Mouse (Mus musculus): ENCODE data around the gene Ccdc173.
A peak's percentile ranks its signal among the peaks of the same experiment; 100 is the strongest.
"Not testable (repeated sequence)": the region's sequence is repeated elsewhere in the genome, so short reads cannot be mapped to it uniquely, and the experiment has no call there.

The Ccdc173 gene

GRCm38 (mm10) chr2:69789429-69790069, at the start of gene Ccdc173, which contains the start of gene Phospho2:
Gene Ccdc173, minus strand, starts transcription at chr2:69789575.
Gene Phospho2, plus strand, starts transcription at chr2:69789623.
- peak; percentile 91 to 95 for DNase-seq (ENCODE audit: low read depth in 1 of 2, low spot score in 2 of 2)

- no peak for DNase-seq (ENCODE audit: low read depth in 1 of 2, low spot score in 2 of 2)
Measured at GRCm38 (mm10) chr2:69838707-69839106, 49.3 kb upstream of the Ccdc173 start.

GRCm38 (mm10) chr2:69837996-69838395, 48.6 kb upstream of the Ccdc173 start:
- DNase-seq (ENCODE audit: low read depth in 1 of 2, low spot score in 2 of 2), result no peak

GRCm38 (mm10) chr2:69837244-69837967, 48.0 kb upstream of the Ccdc173 start:
- no peak for DNase-seq (ENCODE audit: low read depth in 1 of 2, low spot score in 2 of 2)

GRCm38 (mm10) chr2:69830116-69830515, 40.7 kb upstream of the Ccdc173 start:
- DNase-seq (ENCODE audit: low read depth in 1 of 2, low spot score in 2 of 2), result no peak

- DNase-seq (ENCODE audit: low read depth in 1 of 2, low spot score in 2 of 2), result no peak
Measured at GRCm38 (mm10) chr2:69829680-69830079, 40.3 kb upstream of the Ccdc173 start.

- DNase-seq (ENCODE audit: low read depth in 1 of 2, low spot score in 2 of 2), result no peak
Measured at GRCm38 (mm10) chr2:69828031-69828430, 38.7 kb upstream of the Ccdc173 start.

GRCm38 (mm10) chr2:69826380-69826779, 37.0 kb upstream of the Ccdc173 start:
- no peak for DNase-seq (ENCODE audit: low read depth in 1 of 2, low spot score in 2 of 2)

- DNase-seq (ENCODE audit: low read depth in 1 of 2, low spot score in 2 of 2), result no peak
Measured at GRCm38 (mm10) chr2:69825898-69826297, 36.5 kb upstream of the Ccdc173 start.

GRCm38 (mm10) chr2:69823129-69823677, 33.8 kb upstream of the Ccdc173 start:
- no peak for DNase-seq (ENCODE audit: low read depth in 1 of 2, low spot score in 2 of 2)

GRCm38 (mm10) chr2:69822361-69823128, 33.2 kb upstream of the Ccdc173 start:
- DNase-seq (ENCODE audit: low read depth in 1 of 2, low spot score in 2 of 2), result no peak

- no peak for DNase-seq (ENCODE audit: low read depth in 1 of 2, low spot score in 2 of 2)
Measured at GRCm38 (mm10) chr2:69821711-69822110, 32.3 kb upstream of the Ccdc173 start, which contains the start of gene Klhl23. Gene Klhl23, plus strand, starts transcription at chr2:69821944.

- DNase-seq (ENCODE audit: low read depth in 1 of 2, low spot score in 2 of 2), result no peak
Measured at GRCm38 (mm10) chr2:69820201-69820600, 30.8 kb upstream of the Ccdc173 start.

- DNase-seq (ENCODE audit: low read depth in 1 of 2, low spot score in 2 of 2), result no peak
Measured at GRCm38 (mm10) chr2:69818350-69819085, 29.1 kb upstream of the Ccdc173 start.

GRCm38 (mm10) chr2:69816575-69816974, 27.2 kb upstream of the Ccdc173 start:
- no peak for DNase-seq (ENCODE audit: low read depth in 1 of 2, low spot score in 2 of 2)

- not testable (repeated sequence) for DNase-seq (ENCODE audit: low read depth in 1 of 2, low spot score in 2 of 2)
Measured at GRCm38 (mm10) chr2:69811349-69811748, 22.0 kb upstream of the Ccdc173 start.

- DNase-seq (ENCODE audit: low read depth in 1 of 2, low spot score in 2 of 2), result no peak
Measured at GRCm38 (mm10) chr2:69810169-69810568, 20.8 kb upstream of the Ccdc173 start.

- DNase-seq (ENCODE audit: low read depth in 1 of 2, low spot score in 2 of 2), result not testable (repeated sequence)
Measured at GRCm38 (mm10) chr2:69804663-69805062, 15.3 kb upstream of the Ccdc173 start.

- no peak for DNase-seq (ENCODE audit: low read depth in 1 of 2, low spot score in 2 of 2)
Measured at GRCm38 (mm10) chr2:69803756-69804155, 14.4 kb upstream of the Ccdc173 start.

- peak; percentile 66 to 72 for DNase-seq (ENCODE audit: low read depth in 1 of 2, low spot score in 2 of 2)
Measured at GRCm38 (mm10) chr2:69802911-69803312, 13.5 kb upstream of the Ccdc173 start.

- no peak for DNase-seq (ENCODE audit: low read depth in 1 of 2, low spot score in 2 of 2)
Measured at GRCm38 (mm10) chr2:69790722-69791121, 1.3 kb upstream of the Ccdc173 start.

Measured in monocyte, adult 2 months (primary cell).